ENCODE assay signal across 10 mouse cellular contexts in the genomic region with DNA sequence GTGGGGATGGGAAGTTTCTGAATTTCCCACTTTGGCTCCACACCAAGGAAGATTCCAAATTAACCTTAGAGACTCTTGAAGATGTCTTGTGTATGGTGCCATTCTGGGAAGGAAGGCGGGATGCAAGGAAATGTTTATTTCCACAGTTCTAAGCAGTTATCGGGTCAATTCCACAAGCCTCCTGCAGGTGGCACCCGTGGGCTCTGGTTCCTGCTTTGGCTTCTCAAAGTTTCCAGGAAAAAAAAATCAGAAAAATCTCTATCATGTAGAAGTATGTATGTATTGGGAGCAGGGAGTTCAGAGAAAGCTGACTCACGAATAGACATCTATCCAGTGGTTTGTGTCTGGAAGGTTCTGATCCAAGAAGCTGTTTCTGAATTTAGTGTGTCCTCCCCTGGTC. TPM values are rescaled to one million over a fixed set of nuclear protein-coding genes. Genes with fewer than 3 reads are reported as not detected.
DNase-seq lines count a peak whose midpoint lies in the region; ATAC-seq and TF ChIP-seq lines count a peak whose summit lies in the region.
"Had no signal": no experiment of that assay in that cellular context is flagged by ENCODE, and none has a peak within 500 bp of the region (broad histone marks: within the 10 kb centered on the region; RNA-seq: fewer than 3 reads in every experiment).

No protein-coding gene starts in this region.

- TF ChIP-seq POLR2A in kidney, adult 2 months (IDR thresholded peaks at IDR 0.05; ENCODE audit: low read depth, low read length): no peak

- peak; percentile 78 for TF ChIP-seq CTCF in kidney, adult 2 months (conservative IDR thresholded peaks at IDR 0.05; ENCODE audit: insufficient read depth, insufficient read length, low read depth, low read length)
- peak; percentile 78 for TF ChIP-seq CTCF in liver, postnatal 0 days (IDR thresholded peaks at IDR 0.05; ENCODE audit: low read depth)

- H3K4me2 ChIP-seq in liver, postnatal 0 days (ENCODE audit: low read depth, low read length): no peak overlapping the region

- H3K27me3 ChIP-seq in kidney, adult 2 months (replicated peaks; ENCODE audit: control insufficient read depth, insufficient read depth, low read length): no peaks in the 10 kb centered on the region
- H3K27me3 ChIP-seq in liver, postnatal 0 days (ENCODE audit: insufficient read depth, low read length): peaks cover 62% of the 10 kb centered on the region

- H3K9ac ChIP-seq in liver, postnatal 0 days (replicated peaks): no peak overlapping the region

- H3K4me1 ChIP-seq in kidney, adult 2 months (ENCODE audit: control insufficient read depth, insufficient read depth, low read length): no peaks in the 10 kb centered on the region
- no peaks in the 10 kb centered on the region for H3K4me1 ChIP-seq in liver, postnatal 0 days (ENCODE audit: insufficient read depth)

- H3K27ac ChIP-seq in kidney, adult 2 months (ENCODE audit: insufficient read depth, low read depth, low read length): no peak overlapping the region
- no peak overlapping the region for H3K27ac ChIP-seq in liver, postnatal 0 days (ENCODE audit: low read depth)

- no peaks in the 10 kb centered on the region for H3K9me3 ChIP-seq in liver, postnatal 0 days (ENCODE audit: low read length)

- no peak overlapping the region for H3K4me3 ChIP-seq in kidney, adult 2 months (ENCODE audit: insufficient read depth, low read depth, low read length)
- H3K4me3 ChIP-seq in liver, postnatal 0 days (ENCODE audit: low read depth, low read length): no peak overlapping the region

- no peaks in the 10 kb centered on the region for H3K36me3 ChIP-seq in kidney, adult 2 months (ENCODE audit: control insufficient read depth, insufficient read depth, low read length)
- no peaks in the 10 kb centered on the region for H3K36me3 ChIP-seq in liver, postnatal 0 days (replicated peaks; ENCODE audit: insufficient read depth, low read length)

- 1% methylated on average over 4 of the region's 4 CpGs for WGBS in kidney, adult 2 months
- WGBS in liver, postnatal 0 days (ENCODE audit: insufficient replicate concordance): 3% methylated on average over 4 of the region's 4 CpGs

- no peak for ATAC-seq in liver, postnatal 0 days

- no peak for TF ChIP-seq EP300 in liver, postnatal 0 days (IDR thresholded peaks at IDR 0.05; ENCODE audit: low read depth)

- peak; percentile 26 to 50 for DNase-seq in adrenal gland, adult 18-20 months (ENCODE audit: low spot score in 2 of 2)
- DNase-seq in adrenal gland, postnatal 4 days (ENCODE audit: low spot score in 2 of 2): no peak
- DNase-seq in kidney, adult 2 months: peak; percentile 32
- no peak for DNase-seq in kidney, adult 11 months
- DNase-seq in 3T3-L1 (ENCODE audit: low read depth, low spot score): peak; percentile 81
- peak; percentile 62 to 74 for DNase-seq in cerebellum, postnatal 14 days
- DNase-seq in liver, postnatal 0 days: peak; percentile 44
- DNase-seq in gastrocnemius, adult 8-10 months (ENCODE audit: low spot score in 2 of 2): no peak

RNA-seq across cellular contexts. Expression of gene Hmx1, which starts 9.1 kb away (rescaled TPM):
- total RNA-seq in adrenal gland, adult 18-20 months (2021): not detected
- total RNA-seq in adrenal gland, postnatal 4 days (2021): 10 to 100 TPM in 1 of 2 experiments, 1 to 10 TPM in 1; 4.5 to 10.1 TPM
- polyA plus RNA-seq in kidney, adult 2 months (2012; rRNA removed): 0.19 TPM in 1 of 2 replicates, not detected in the other
- polyA plus RNA-seq in liver, postnatal 0 days (2015; fragmentation: Nextera tagmentation; extraction: Ambion mirVana): not detected in 2 replicates
- total RNA-seq in gastrocnemius, adult 8-10 months (2022): not detected
- total RNA-seq: heart, adult 18-20 months had no signal
- polyA plus RNA-seq: C2C12 had no signal

Comparison
In these comparisons a context has a peak if more than half of its experiments do, and no peak if none do; other contexts are left out.
1. DNase-seq: peak in adrenal gland, adult 18-20 months (2 of 2), kidney, adult 2 months (single experiment), 3T3-L1 (single experiment), cerebellum, postnatal 14 days (2 of 2) and liver, postnatal 0 days (single experiment); none in adrenal gland, postnatal 4 days (0 of 2), kidney, adult 11 months (single experiment) and gastrocnemius, adult 8-10 months (0 of 2).
2. RNA of gene Hmx1, which starts 9.1 kb away (total RNA-seq): 4.5 to 10.1 TPM in adrenal gland, postnatal 4 days; not detected in adrenal gland, adult 18-20 months and not detected in gastrocnemius, adult 8-10 months; every median in the first group is over 4 times any median in the second.